Mouse (Mus musculus): ENCODE measurements around the gene Ripor3.

DNA sequence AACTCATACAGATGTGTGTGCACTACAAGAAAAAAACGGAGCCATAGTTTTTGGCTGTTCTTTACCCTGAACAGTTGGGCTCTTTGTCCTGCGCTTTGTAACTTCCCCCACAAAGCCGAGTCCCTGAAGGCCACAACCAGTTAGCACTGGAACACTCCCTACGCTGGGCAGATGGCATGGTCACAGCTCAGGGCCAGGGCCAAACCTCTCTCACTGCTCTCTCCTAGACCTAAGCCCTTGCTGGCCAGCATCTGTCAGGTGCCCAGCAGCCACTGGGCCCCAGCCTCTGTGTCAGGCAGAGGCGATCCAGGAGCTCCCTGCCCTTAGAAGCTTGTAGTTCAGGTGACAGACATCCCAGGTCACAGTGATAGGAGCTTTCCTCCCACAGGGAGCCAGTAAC is 65.0 kb downstream of the Ripor3 start:
- no peak for TF ChIP-seq CTCF (IDR thresholded peaks at IDR 0.05)
- TF ChIP-seq EP300 (IDR thresholded peaks at IDR 0.05), result no peak

Data from lung, postnatal 0 days (tissue).